Mouse (Mus musculus) neural tube, embryonic 12.5 days (tissue): ENCODE measurements at regions not wholly inside any gene's neighbourhood (a gene's known extent, or its start where the extent isn't known, plus 50 kb on each side); places are given as distances from the start of the nearest gene placed in this dataset.
A peak's percentile ranks its signal among the peaks of the same experiment; 100 is the strongest.

Experiments used
- ATAC-seq: fragments of 200-750 bp; cut with Nextera tagmentation; 2 replicates; pipeline ENCODE4 v1.8.0; 2017; ENCODE audit warnings: low read depth, mild to moderate bottlenecking, moderate TSS enrichment, moderate library complexity; ENCODE audit not compliant: low FRiP score
- H3K27ac ChIP-seq: fragments of 300-500 bp; sonication (generic); 2 replicates; pipeline ENCODE4 v1.5.1; 2016
- H3K27me3 ChIP-seq: fragments of 300-500 bp; sonication (generic); replicated peaks from 2 replicates; pipeline ENCODE4 v1.6.1; 2016; ENCODE audit warnings: mild to moderate bottlenecking
- H3K36me3 ChIP-seq: fragments of 300-500 bp; sonication (generic); 2 replicates; pipeline ENCODE4 v1.6.1; 2016; ENCODE audit warnings: mild to moderate bottlenecking
- H3K4me1 ChIP-seq: fragments of 300-500 bp; sonication (generic); 2 replicates; pipeline ENCODE4 v1.6.1; 2016
- H3K4me2 ChIP-seq: fragments of 300-500 bp; sonication (generic); replicated peaks from 2 replicates; pipeline ENCODE4 v1.6.1; 2016; ENCODE audit warnings: mild to moderate bottlenecking
- H3K4me3 ChIP-seq: fragments of 300-500 bp; sonication (generic); 2 replicates; pipeline ENCODE4 v1.5.1; 2016
- H3K9ac ChIP-seq: fragments of 300-500 bp; sonication (generic); 2 replicates; pipeline ENCODE4 v1.6.1; 2016; ENCODE audit warnings: mild to moderate bottlenecking
- H3K9me3 ChIP-seq: fragments of 300-500 bp; sonication (generic); 2 replicates; pipeline ENCODE4 v1.6.1; 2016; ENCODE audit warnings: mild to moderate bottlenecking
- WGBS: fragments of 180-500 bp; shearing (Covaris S2); methylation state at CpG from one replicate; pipeline ENCODE4 v1.1.7; 2016; 5-methylcytosine and 5-hydroxymethylcytosine counted together

- Histone ChIP-seq H3K36me3 (no peaks in the 10 kb centered on the region), H3K9ac (no peak overlapping the region), H3K4me3 (no peak overlapping the region), H3K27me3 (no peaks in the 10 kb centered on the region), H3K4me1 (no peaks in the 10 kb centered on the region), H3K27ac (no peak overlapping the region), H3K4me2 (no peak overlapping the region), H3K9me3 (no peaks in the 10 kb centered on the region)
- ATAC-seq, result peak; percentile 93
- WGBS, result 15% methylated on average over 4 of the region's 4 CpGs
These were observed 114.3 kb downstream of the Rab38 start for GRCm38 (mm10) chr7:88544393-88544792.

- no peak overlapping the region for H3K9ac ChIP-seq
- H3K4me1 ChIP-seq, result no peaks in the 10 kb centered on the region
- no peak overlapping the region for H3K4me3 ChIP-seq
- no peak overlapping the region for H3K4me2 ChIP-seq
- 50% methylated on average over 5 of the region's 5 CpGs for WGBS
- no peaks in the 10 kb centered on the region for H3K27me3 ChIP-seq
- H3K9me3 ChIP-seq, result no peaks in the 10 kb centered on the region
- H3K36me3 ChIP-seq, result no peaks in the 10 kb centered on the region
- ATAC-seq, result 0 out of 2 replicates have a peak, but pooled peaks have one; percentile 35
- no peak overlapping the region for H3K27ac ChIP-seq
These were observed 115.0 kb downstream of the Rab38 start for GRCm38 (mm10) chr7:88544976-88545654.

- ATAC-seq, result no peak
- no peaks in the 10 kb centered on the region for H3K36me3 ChIP-seq
- no peak overlapping the region for H3K9ac ChIP-seq
- no peaks in the 10 kb centered on the region for H3K27me3 ChIP-seq
- H3K4me2 ChIP-seq, result no peak overlapping the region
- 84% methylated on average over 1 of the region's 1 CpGs for WGBS
- no peaks in the 10 kb centered on the region for H3K9me3 ChIP-seq
- H3K4me3 ChIP-seq, result no peak overlapping the region
- no peaks in the 10 kb centered on the region for H3K4me1 ChIP-seq
- no peak overlapping the region for H3K27ac ChIP-seq
These were observed 145.0 kb downstream of the Rab38 start for GRCm38 (mm10) chr7:88575073-88575472.

GRCm38 (mm10) chr7:88600781-88601180 is 170.7 kb downstream of the Rab38 start:
- H3K4me3 ChIP-seq, result no peak overlapping the region
- H3K36me3 ChIP-seq, result no peaks in the 10 kb centered on the region
- no peak for ATAC-seq
- H3K4me2 ChIP-seq, result no peak overlapping the region
- 81% methylated on average over 1 of the region's 1 CpGs for WGBS
- H3K4me1 ChIP-seq, result no peaks in the 10 kb centered on the region
- H3K9me3 ChIP-seq, result no peaks in the 10 kb centered on the region
- no peak overlapping the region for H3K9ac ChIP-seq
- H3K27me3 ChIP-seq, result no peaks in the 10 kb centered on the region
- no peak overlapping the region for H3K27ac ChIP-seq
